Mouse (Mus musculus) kidney, postnatal 0 days (tissue): Measurements from ENCODE around the gene Krtap24-1. TPM values are rescaled to one million over a fixed set of nuclear protein-coding genes. Genes with fewer than 3 reads are reported as not detected.

Source experiments
- ATAC-seq: fragments of 200-750 bp; cut with Nextera tagmentation; replicated peaks from 2 replicates; pipeline ENCODE4 v1.8.0; 2017; ENCODE audit warnings: low read depth, moderate number of reproducible peaks, moderate TSS enrichment, moderate library complexity; ENCODE audit not compliant: low FRiP score
- DNase-seq: peaks from one replicate; pipeline ENCODE4 v3.0.0-alpha.2; 2016; ENCODE audit warnings: low spot score
- H3K27ac ChIP-seq: fragments of 300-500 bp; sonication (generic); 2 replicates; pipeline ENCODE4 v1.5.1; 2014; ENCODE audit warnings: mild to moderate bottlenecking
- H3K27me3 ChIP-seq: fragments of 300-500 bp; sonication (generic); 2 replicates; pipeline ENCODE4 v1.6.1; 2014; ENCODE audit warnings: low read length, mixed read lengths; ENCODE audit not compliant: insufficient read depth
- H3K36me3 ChIP-seq: fragments of 300-500 bp; sonication (generic); 2 replicates; pipeline ENCODE4 v1.6.1; 2014; ENCODE audit warnings: low read length, mixed read lengths; ENCODE audit not compliant: insufficient read depth
- H3K4me1 ChIP-seq: fragments of 300-500 bp; sonication (generic); replicated peaks from 2 replicates; pipeline ENCODE4 v1.6.1; 2014; ENCODE audit warnings: antibody characterized with exemption, low read length, mixed read lengths; ENCODE audit not compliant: insufficient read depth
- H3K4me2 ChIP-seq: fragments of 300-500 bp; sonication (generic); 2 replicates; pipeline ENCODE4 v1.6.1; 2014; ENCODE audit warnings: mild to moderate bottlenecking, low read length, moderate library complexity, mixed read lengths
- H3K4me3 ChIP-seq: fragments of 300-500 bp; sonication (generic); replicated peaks from 2 replicates; pipeline ENCODE4 v1.5.1; 2014; ENCODE audit warnings: low read depth, low read length
- H3K9ac ChIP-seq: fragments of 300-500 bp; sonication (generic); 2 replicates; pipeline ENCODE4 v1.6.1; 2014; ENCODE audit warnings: low read depth, low read length
- H3K9me3 ChIP-seq: fragments of 300-500 bp; sonication (generic); replicated peaks from 2 replicates; pipeline ENCODE4 v1.6.1; 2016; ENCODE audit warnings: low read length, inconsistent platforms, mixed read lengths
- CTCF ChIP-seq: IDR thresholded peaks from 2 replicates; pipeline ENCODE4 v1.5.1; 2016; ENCODE audit warnings: antibody characterized with exemption, low read depth, mild to moderate bottlenecking, moderate library complexity
- WGBS: fragments of 180-500 bp; shearing (Covaris S2); extraction: QIAGEN DNeasy Blood & Tissue Kit; methylation state at CpG from one replicate; pipeline ENCODE4 v1.1.7; 2014; 5-methylcytosine and 5-hydroxymethylcytosine counted together
- polyA plus RNA-seq: library from polyadenylated mRNA; unstranded; fragments of >200 nt; fragmentation: Nextera tagmentation; extraction: Ambion mirVana; gene quantifications from 2 replicates; pipeline ENCODE4 v1.2.1, GENCODE M21; 2015

Gene Krtap24-1
- polyA plus RNA-seq, 1 experiment from 2014 or later, result not detected

DNA sequence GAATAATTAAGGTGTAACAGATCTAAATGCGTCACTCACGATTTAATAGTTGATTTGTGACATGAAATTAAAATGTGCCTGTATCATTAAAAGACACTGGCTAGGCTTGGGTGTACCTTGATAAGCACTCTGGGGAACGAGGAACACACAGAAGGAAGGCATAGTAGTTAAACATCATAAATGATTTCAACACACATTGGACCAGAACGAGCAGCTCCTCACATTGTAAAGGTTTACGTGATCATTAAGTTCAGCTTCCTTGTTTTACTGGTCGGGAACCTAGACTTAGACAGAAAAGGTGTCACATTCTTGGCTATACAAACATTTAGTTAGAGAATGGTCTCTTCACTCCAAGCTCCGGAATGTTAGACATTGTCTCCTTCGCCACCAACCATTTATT lies 11.8 kb downstream of the Krtap24-1 start:
- Histone ChIP-seq H3K27me3 (no peaks in the 10 kb centered on the region), H3K36me3 (no peaks in the 10 kb centered on the region), H3K9ac (no peak overlapping the region), H3K4me1 (no peaks in the 10 kb centered on the region), H3K4me3 (no peak overlapping the region), H3K4me2 (peak overlapping the region; percentile 34; the same call in 1 of the 2 replicates), H3K9me3 (no peaks in the 10 kb centered on the region), H3K27ac (no peak overlapping the region)
- 36% methylated on average over 8 of the region's 8 CpGs for WGBS
- TF ChIP-seq CTCF, result no peak
- ATAC-seq (no peak), DNase-seq (no peak)

DNA sequence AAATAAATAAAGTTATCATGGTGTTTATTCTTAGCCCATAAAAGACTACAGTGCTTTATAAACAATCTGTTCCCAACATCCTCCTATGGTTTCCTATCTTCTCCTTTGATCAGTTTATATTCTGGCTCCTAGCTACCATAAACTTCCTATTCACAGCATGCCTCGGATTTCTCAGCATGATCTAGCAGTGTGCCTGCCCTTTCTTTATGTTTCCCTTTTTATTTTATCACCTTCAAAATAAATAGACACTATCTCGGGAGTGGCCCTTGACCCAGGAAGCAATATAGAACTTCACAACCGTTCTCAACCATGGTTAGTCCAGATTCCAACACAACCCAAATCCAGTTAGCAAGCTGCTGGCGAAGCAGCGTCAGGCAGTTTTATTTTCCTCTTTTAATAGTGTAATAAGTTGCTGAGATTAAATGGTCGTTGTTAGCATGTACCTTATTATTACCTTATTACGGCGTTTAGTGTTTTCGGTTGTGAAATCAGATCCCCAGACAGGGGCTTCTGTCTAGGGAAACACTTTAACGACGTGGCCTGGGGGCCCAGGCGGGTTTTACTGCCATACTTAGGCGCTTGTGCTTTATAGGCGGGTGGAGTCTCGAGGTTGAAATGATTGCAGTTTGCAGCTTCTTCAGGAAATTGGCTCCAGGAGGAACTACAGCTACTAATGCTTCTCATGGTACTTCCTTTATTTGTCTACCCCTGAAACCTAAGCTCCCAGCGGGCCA lies 12.4 kb downstream of the Krtap24-1 start:
- no peak for ATAC-seq
- H3K9me3 ChIP-seq, result no peaks in the 10 kb centered on the region
- DNase-seq, result peak; percentile 29
- H3K4me3 ChIP-seq, result no peak overlapping the region
- H3K27ac ChIP-seq, result no peak overlapping the region
- no peaks in the 10 kb centered on the region for H3K4me1 ChIP-seq
- 4% methylated on average over 16 of the region's 16 CpGs for WGBS
- H3K27me3 ChIP-seq, result no peaks in the 10 kb centered on the region
- H3K36me3 ChIP-seq, result no peaks in the 10 kb centered on the region
- H3K9ac ChIP-seq, result no peak overlapping the region
- TF ChIP-seq CTCF, result no peak
- H3K4me2 ChIP-seq, result peak overlapping the region; percentile 34

GRCm38 (mm10) chr16:88592758-88593157 lies 19.3 kb downstream of the Krtap24-1 start:
- Histone ChIP-seq H3K9ac (no peak overlapping the region), H3K27me3 (no peaks in the 10 kb centered on the region), H3K4me1 (no peaks in the 10 kb centered on the region), H3K4me2 (no peak overlapping the region), H3K36me3 (no peaks in the 10 kb centered on the region), H3K27ac (no peak overlapping the region), H3K9me3 (no peaks in the 10 kb centered on the region), H3K4me3 (no peak overlapping the region)
- ATAC-seq, result no peak
- DNase-seq, result no peak
- TF ChIP-seq CTCF, result peak; percentile 77

GRCm38 (mm10) chr16:88583338-88583737 lies 28.7 kb downstream of the Krtap24-1 start:
- Histone ChIP-seq H3K4me3 (no peak overlapping the region), H3K9ac (no peak overlapping the region), H3K27me3 (no peaks in the 10 kb centered on the region), H3K4me2 (no peak overlapping the region), H3K4me1 (no peaks in the 10 kb centered on the region), H3K9me3 (no peaks in the 10 kb centered on the region), H3K27ac (no peak overlapping the region), H3K36me3 (no peaks in the 10 kb centered on the region)
- DNase-seq (no peak), ATAC-seq (no peak)
- WGBS, result 85% methylated on average over 9 of the region's 9 CpGs
- TF ChIP-seq CTCF, result no peak

DNA sequence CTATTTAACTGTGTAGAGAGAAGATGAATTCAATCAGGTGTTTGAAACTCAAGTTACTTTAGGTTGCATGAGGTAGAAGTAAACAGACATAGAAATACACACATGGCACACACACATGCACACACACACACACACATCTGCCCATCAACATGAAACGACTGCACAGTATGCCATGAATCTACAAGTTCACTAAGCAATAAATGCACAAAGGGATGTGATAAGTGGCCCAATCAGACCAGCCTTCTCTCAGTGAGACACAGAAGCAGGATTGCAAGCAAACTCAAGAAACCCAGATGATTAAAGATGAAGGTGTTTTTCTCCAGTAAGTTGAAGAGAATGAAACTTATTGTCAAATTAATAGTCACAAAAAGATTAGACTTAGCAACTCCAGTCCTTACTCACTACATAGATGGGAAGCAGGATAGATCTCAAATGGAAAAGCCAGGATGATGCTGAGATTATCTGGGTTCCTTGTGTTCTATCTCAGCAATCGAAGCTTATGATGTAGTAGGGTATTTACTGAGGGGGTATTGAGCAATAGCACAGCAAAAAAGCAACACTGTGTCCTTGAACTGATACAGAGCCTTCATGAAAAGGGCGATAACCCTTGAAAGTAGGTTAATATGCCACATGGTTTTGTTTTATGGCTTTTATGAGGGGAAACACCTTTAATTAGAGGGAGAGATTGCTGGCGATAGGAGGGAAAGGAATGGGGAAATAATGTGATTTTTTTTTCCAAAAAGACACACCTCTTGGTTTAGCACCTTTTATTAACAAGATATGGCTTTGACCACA lies 36.0 kb downstream of the Krtap24-1 start:
- 65% methylated on average over 4 of the region's 4 CpGs for WGBS
- H3K27ac ChIP-seq, result no peak overlapping the region
- H3K9me3 ChIP-seq, result no peaks in the 10 kb centered on the region
- H3K4me3 ChIP-seq, result no peak overlapping the region
- no peak for DNase-seq
- no peak for TF ChIP-seq CTCF
- H3K27me3 ChIP-seq, result no peaks in the 10 kb centered on the region
- no peak overlapping the region for H3K9ac ChIP-seq
- H3K36me3 ChIP-seq, result no peaks in the 10 kb centered on the region
- ATAC-seq, result no peak
- H3K4me2 ChIP-seq, result no peak overlapping the region
- 0 out of 2 replicates have a peak, but pooled peaks cover 4% of the 10 kb centered on the region for H3K4me1 ChIP-seq

GRCm38 (mm10) chr16:88572904-88573404 lies 39.1 kb downstream of the Krtap24-1 start:
- Histone ChIP-seq H3K27ac (peak overlapping the region; percentile 11; the same call in 1 of the 2 replicates), H3K4me1 (0 out of 2 replicates have a peak, but pooled peaks cover 4% of the 10 kb centered on the region), H3K9ac (no peak overlapping the region), H3K9me3 (no peaks in the 10 kb centered on the region), H3K4me2 (no peak overlapping the region), H3K4me3 (no peak overlapping the region), H3K36me3 (no peaks in the 10 kb centered on the region), H3K27me3 (no peaks in the 10 kb centered on the region)
- peak; percentile 76 for ATAC-seq
- 34% methylated on average over 5 of the region's 5 CpGs for WGBS
- peak; percentile 60 for DNase-seq
- no peak for TF ChIP-seq CTCF
